Mouse (Mus musculus): ENCODE results near the gene Ltbp3. TPM values are rescaled to one million over a fixed set of nuclear protein-coding genes. Genes with fewer than 3 reads are reported as not detected.
"Not testable (repeated sequence)": the region's sequence is repeated elsewhere in the genome, so short reads cannot be mapped to it uniquely, and the experiment has no call there.

The Ltbp3 gene
- total and polyA plus RNA-seq, 3 experiments = 0.13 to 0.22 TPM; not detected in 1

DNA sequence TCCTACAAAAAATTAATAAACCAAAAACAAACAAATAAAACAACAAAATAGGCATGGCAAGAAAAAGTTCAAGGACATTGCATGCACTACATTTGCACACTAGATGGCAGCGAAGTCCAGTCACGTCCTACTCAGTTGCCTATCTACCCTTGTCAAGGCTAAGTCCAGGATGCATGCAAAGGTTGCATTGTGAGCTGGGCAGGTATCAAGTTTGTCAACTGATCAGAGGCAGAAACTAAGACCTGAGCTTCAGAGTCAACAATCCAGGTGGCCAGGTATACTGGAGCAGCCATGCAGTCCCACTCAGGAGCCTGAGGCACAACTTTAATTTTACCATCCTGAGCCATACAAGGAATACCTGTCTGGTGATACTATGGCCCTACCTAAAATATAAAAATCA, 52.4 kb downstream of the Ltbp3 start:
- peaks cover 35% of the 10 kb centered on the region for H3K36me3 ChIP-seq (replicated peaks)
- no peaks in the 10 kb centered on the region for H3K27me3 ChIP-seq (ENCODE audit: insufficient read depth, low read length)
- no peaks in the 10 kb centered on the region for H3K9me3 ChIP-seq (replicated peaks)
- H3K4me1 ChIP-seq (ENCODE audit: insufficient read depth, low read depth, low read length) = peaks cover 50% of the 10 kb centered on the region
- H3K4me3 ChIP-seq (ENCODE audit: low read depth, low read length) = no peak overlapping the region
- ATAC-seq (ENCODE audit: extremely low read depth, insufficient number of reproducible peaks, low FRiP score, poor library complexity, severe bottlenecking) (no peak; the same call in 1 of the 2 replicates), DNase-seq (ENCODE audit: low spot score) (no peak)
- TF ChIP-seq GATA2 (IDR thresholded peaks at IDR 0.05; ENCODE audit: borderline replicate concordance, low read depth, low read length) (no peak), GATA1 (IDR thresholded peaks at IDR 0.05; ENCODE audit: borderline replicate concordance, low read length) (no peak), POLR2AphosphoS5 (IDR thresholded peaks at IDR 0.05; ENCODE audit: insufficient replicate concordance, low read depth, low read length) (no peak), CTCF (IDR thresholded peaks at IDR 0.05; ENCODE audit: low read depth, low read length) (peak; percentile 62; the same call in 1 of the 2 replicates)

DNA sequence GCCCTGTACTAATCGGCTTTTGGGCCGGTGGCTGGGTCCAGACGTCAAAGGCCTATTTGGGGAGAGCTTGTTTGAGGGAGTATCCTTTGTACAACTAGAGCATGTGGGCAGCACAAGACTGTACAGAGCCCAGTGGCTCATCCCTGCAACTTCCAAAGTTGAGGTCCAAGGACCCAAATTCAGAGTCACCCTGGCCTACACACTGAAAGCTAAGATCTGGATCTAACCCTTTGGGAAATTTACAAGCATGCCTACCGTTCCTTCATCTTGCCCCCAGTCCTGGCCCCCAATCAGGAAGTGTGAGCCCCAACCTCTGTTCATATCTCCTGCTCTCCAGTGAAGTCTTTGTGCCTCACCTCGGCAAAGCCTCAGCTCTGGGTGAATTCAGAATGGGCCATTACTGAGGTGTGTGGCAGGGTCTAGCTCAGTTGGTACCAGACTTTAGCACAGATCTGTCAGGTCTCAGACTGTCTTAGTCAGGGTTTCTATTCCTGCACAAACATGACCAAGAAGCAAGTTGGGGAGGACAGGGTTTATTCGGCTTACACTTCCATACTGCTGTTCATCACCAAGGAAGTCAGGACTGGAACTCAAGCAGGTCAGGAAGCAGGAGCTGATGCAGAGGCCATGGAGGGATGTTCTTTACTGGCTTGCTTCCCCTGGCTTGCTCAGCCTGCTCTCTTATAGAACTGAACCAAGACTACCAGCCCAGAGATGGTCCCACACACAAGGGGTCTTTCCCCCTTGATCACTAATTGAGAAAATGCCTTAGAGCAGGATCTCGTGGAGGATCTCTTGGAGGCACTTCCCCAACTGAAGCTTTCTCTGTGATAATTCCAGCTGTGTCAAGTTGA, 53.4 kb downstream of the Ltbp3 start:
- Histone ChIP-seq H3K4me1 (ENCODE audit: insufficient read depth, low read depth, low read length) (peaks cover 50% of the 10 kb centered on the region), H3K36me3 (replicated peaks) (peaks cover 42% of the 10 kb centered on the region)
- not testable (repeated sequence) for H3K27me3 ChIP-seq (ENCODE audit: insufficient read depth, low read length); H3K4me3 ChIP-seq (ENCODE audit: low read depth, low read length); H3K9me3 ChIP-seq (replicated peaks); DNase-seq (ENCODE audit: low spot score)
- ATAC-seq (ENCODE audit: extremely low read depth, insufficient number of reproducible peaks, low FRiP score, poor library complexity, severe bottlenecking) = 0 out of 2 replicates have a peak, but pooled peaks have one; percentile 9
- TF ChIP-seq POLR2AphosphoS5 (IDR thresholded peaks at IDR 0.05; ENCODE audit: insufficient replicate concordance, low read depth, low read length) = peak; percentile 90

DNA sequence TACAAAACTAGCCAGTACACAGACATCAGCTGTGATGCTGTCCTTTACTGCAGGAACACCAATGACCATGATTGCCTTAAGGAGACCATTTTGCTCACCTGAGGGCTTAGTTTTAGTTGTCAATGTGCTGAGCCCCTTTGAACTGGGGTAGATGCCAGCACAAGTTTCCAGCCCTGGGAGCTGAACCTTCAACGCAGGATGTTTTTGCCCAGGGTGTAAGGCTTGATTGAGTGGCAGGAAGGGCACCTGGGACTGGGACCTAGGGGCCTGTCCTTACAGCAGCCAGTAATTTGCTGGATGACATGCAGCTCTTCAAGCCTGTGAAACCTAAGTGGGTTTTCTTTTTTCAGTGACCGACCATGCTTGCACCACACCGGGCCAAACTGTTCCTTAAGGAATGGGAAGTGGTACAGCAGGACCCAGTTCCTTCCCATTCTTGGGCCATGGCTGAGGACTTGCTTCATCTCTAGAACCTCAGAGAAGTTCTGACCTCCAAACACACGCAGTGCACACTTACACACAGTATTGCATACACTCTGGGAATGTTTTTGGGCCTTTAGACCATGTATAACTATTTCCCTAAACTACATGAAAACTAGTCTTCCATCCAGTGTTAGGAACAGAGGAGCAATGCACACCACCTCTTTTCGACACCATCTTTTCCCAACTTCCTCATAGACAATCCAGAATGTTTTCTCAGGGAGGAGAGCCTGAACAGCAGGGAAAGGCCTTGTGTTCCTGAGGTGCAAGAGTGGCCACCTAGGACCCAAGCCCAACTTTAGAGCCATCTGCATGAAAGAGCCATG, 54.3 kb downstream of the Ltbp3 start:
- Histone ChIP-seq H3K9me3 (replicated peaks) (no peaks in the 10 kb centered on the region), H3K36me3 (replicated peaks) (peaks cover 47% of the 10 kb centered on the region), H3K27me3 (ENCODE audit: insufficient read depth, low read length) (no peaks in the 10 kb centered on the region), H3K4me1 (ENCODE audit: insufficient read depth, low read depth, low read length) (peaks cover 48% of the 10 kb centered on the region), H3K4me3 (ENCODE audit: low read depth, low read length) (no peak overlapping the region)
- DNase-seq (ENCODE audit: low spot score) (no peak), ATAC-seq (ENCODE audit: extremely low read depth, insufficient number of reproducible peaks, low FRiP score, poor library complexity, severe bottlenecking) (no peak)
- TF ChIP-seq CTCF (IDR thresholded peaks at IDR 0.05; ENCODE audit: low read depth, low read length) = no peak
- no peak for TF ChIP-seq GATA1 (IDR thresholded peaks at IDR 0.05; ENCODE audit: borderline replicate concordance, low read length)
- peak; percentile 53; the same call in 1 of the 2 replicates for TF ChIP-seq POLR2AphosphoS5 (IDR thresholded peaks at IDR 0.05; ENCODE audit: insufficient replicate concordance, low read depth, low read length)

DNA sequence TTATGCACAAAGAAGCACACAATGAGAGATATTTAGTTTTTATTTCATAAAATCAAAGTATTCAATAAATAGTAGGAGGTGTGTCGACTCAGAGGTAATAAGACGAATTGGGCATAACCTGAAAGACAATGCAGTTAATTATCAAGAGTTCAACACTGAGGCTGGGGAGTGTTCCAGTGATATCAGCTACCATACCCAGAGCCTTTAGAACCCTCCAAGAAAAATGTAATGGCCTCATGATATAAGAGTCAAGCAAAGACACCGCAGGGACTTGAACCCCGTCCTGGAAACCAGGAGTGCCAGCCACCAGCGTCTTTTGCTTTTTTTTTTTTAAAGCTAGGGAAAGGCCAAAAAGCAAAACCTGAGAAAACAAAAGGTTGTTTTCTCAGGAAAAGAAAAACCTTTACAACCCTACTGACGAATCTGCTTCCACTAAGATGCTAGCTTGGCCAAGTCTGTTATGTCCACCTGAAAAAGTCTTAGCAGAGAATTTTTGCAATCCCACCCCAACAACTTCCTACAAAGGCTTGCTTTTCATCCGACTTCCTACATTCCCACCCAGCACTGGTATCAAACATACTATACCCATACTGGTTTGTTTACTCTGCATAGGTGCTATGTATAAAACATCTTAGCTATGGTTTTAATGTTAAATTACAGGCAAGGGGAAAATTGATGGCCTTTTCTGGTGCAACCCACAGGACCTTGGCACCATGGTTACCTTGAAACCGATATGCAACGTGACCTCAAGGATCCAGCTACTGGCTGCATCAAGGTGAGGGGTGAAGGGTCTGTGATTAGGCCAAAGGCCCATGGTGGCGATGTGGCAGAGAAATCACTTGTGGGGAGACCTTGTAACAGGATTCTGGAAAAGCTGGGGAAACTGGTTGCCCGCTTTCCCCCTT, 55.2 kb downstream of the Ltbp3 start:
- H3K27me3 ChIP-seq (ENCODE audit: insufficient read depth, low read length) = no peaks in the 10 kb centered on the region
- peaks cover 57% of the 10 kb centered on the region for H3K36me3 ChIP-seq (replicated peaks)
- ATAC-seq (ENCODE audit: extremely low read depth, insufficient number of reproducible peaks, low FRiP score, poor library complexity, severe bottlenecking) (no peak), DNase-seq (ENCODE audit: low spot score) (no peak)
- H3K4me1 ChIP-seq (ENCODE audit: insufficient read depth, low read depth, low read length) = peaks cover 48% of the 10 kb centered on the region
- no peaks in the 10 kb centered on the region for H3K9me3 ChIP-seq (replicated peaks)
- no peak for TF ChIP-seq CTCF (IDR thresholded peaks at IDR 0.05; ENCODE audit: low read depth, low read length)
- TF ChIP-seq GATA2 (IDR thresholded peaks at IDR 0.05; ENCODE audit: borderline replicate concordance, low read depth, low read length) = no peak
- TF ChIP-seq GATA1 (IDR thresholded peaks at IDR 0.05; ENCODE audit: borderline replicate concordance, low read length) = no peak
- no peak for TF ChIP-seq POLR2AphosphoS5 (IDR thresholded peaks at IDR 0.05; ENCODE audit: insufficient replicate concordance, low read depth, low read length)
- TF ChIP-seq TAL1 (conservative IDR thresholded peaks at IDR 0.05; ENCODE audit: low read depth, low read length) = no peak
- H3K4me3 ChIP-seq (ENCODE audit: low read depth, low read length) = peak overlapping the region; percentile 31; the same call in 1 of the 2 replicates

DNA sequence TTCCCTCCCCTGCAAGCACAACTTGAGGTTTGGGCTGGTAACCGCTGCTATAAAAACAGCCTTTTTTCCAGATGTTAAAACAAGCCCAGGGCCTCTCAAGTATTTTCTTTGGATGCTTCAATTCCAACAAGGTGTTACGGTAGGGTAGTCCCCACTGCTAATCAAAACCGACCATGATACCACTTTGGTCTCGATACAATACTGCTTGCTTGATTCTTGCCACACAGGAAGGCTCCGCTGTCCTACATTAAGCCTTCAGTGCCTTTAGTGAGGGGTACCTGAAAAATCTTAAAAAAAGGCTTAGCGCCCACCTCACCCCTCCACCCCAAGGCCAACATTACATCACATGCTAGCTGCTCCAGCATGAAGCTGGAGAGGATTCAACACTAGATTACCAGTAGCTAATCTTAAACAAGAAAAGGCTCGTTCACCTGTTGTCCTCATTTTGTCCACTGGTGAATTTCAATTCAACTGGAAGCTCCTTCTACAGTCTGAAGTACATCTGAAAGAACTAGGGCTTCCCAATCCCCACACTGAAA, 55.9 kb downstream of the Ltbp3 start:
- Histone ChIP-seq H3K4me3 (ENCODE audit: low read depth, low read length) (peak overlapping the region; percentile 31; the same call in 1 of the 2 replicates), H3K4me1 (ENCODE audit: insufficient read depth, low read depth, low read length) (peaks cover 47% of the 10 kb centered on the region), H3K9me3 (replicated peaks) (no peaks in the 10 kb centered on the region), H3K36me3 (replicated peaks) (peaks cover 60% of the 10 kb centered on the region), H3K27me3 (ENCODE audit: insufficient read depth, low read length) (no peaks in the 10 kb centered on the region)
- DNase-seq (ENCODE audit: low spot score) (no peak), ATAC-seq (ENCODE audit: extremely low read depth, insufficient number of reproducible peaks, low FRiP score, poor library complexity, severe bottlenecking) (no peak)
- TF ChIP-seq GATA1 (IDR thresholded peaks at IDR 0.05; ENCODE audit: borderline replicate concordance, low read length) (no peak), CTCF (IDR thresholded peaks at IDR 0.05; ENCODE audit: low read depth, low read length) (no peak), GATA2 (IDR thresholded peaks at IDR 0.05; ENCODE audit: borderline replicate concordance, low read depth, low read length) (no peak), POLR2AphosphoS5 (IDR thresholded peaks at IDR 0.05; ENCODE audit: insufficient replicate concordance, low read depth, low read length) (no peak), TAL1 (conservative IDR thresholded peaks at IDR 0.05; ENCODE audit: low read depth, low read length) (no peak)
